Mouse (Mus musculus) heart, adult 2 months (tissue): ENCODE measurements around the gene Egfl8.

Source experiments
- CTCF ChIP-seq: fragments of 200-600 bp; IDR thresholded peaks from 2 replicates; pipeline ENCODE4 v1.8.1; 2022; ENCODE audit warnings: antibody characterized with exemption, mild to moderate bottlenecking, moderate library complexity
- EP300 ChIP-seq: fragments of 200-500 bp; IDR thresholded peaks from 2 replicates; pipeline ENCODE4 v1.6.1; 2011; ENCODE audit warnings: low read depth, low read length, control low read depth; ENCODE audit not compliant: insufficient read depth
- POLR2A ChIP-seq: fragments of 200-500 bp; IDR thresholded peaks from 2 replicates; pipeline ENCODE4 v1.6.1; 2011; ENCODE audit warnings: mild to moderate bottlenecking, low read depth, low read length, control low read depth; ENCODE audit not compliant: insufficient read depth

GRCm38 (mm10) chr17:34607997-34608396 is 7.8 kb downstream of the Egfl8 start:
- TF ChIP-seq EP300 (no peak), POLR2A (no peak), CTCF (no peak)
